In the genomic region with DNA sequence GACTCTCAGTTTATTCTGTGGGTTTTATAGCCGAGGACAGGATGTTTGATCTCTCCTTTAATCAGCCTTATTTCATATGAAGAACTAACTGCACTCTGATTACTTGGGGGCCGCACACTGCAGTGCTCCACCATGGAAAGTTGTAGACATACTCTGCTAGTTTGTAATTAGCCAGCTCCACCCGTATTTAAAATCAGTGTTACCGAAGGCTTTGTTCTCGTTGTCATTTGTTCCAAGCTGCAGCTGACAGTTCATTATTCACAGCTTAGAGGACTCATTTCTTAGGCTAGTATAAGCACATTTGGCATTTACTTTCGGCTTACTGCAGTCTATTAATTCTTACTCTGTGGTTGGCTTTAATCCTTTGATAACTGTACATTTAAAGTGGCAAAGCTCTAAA, we compare ENCODE assay signal across 28 mouse cellular contexts. TPM values are rescaled to one million over a fixed set of nuclear protein-coding genes. Genes with fewer than 3 reads are reported as not detected.
DNase-seq lines count a peak whose midpoint lies in the region; ATAC-seq lines count a peak whose summit lies in the region.
"Had no signal": no experiment of that assay in that cellular context is flagged by ENCODE, and none has a peak within 500 bp of the region (broad histone marks: within the 10 kb centered on the region; RNA-seq: fewer than 3 reads in every experiment).

No protein-coding gene starts in this region.

- peaks cover 48% of the 10 kb centered on the region for H3K36me3 ChIP-seq in embryonic facial prominence, embryonic 14.5 days (ENCODE audit: control insufficient read depth, insufficient read depth, low read length)
- peaks cover 24% of the 10 kb centered on the region for H3K36me3 ChIP-seq in embryonic facial prominence, embryonic 10.5 days (replicated peaks)
- peaks cover 24% of the 10 kb centered on the region for H3K36me3 ChIP-seq in forebrain, embryonic 13.5 days (ENCODE audit: poor library complexity, severe bottlenecking)
- H3K36me3 ChIP-seq in midbrain, embryonic 16.5 days (ENCODE audit: control insufficient read depth, insufficient read depth, low read length): peaks cover 3% of the 10 kb centered on the region; the same call in 1 of the 2 replicates

- no peaks in the 10 kb centered on the region for H3K4me1 ChIP-seq in embryonic facial prominence, embryonic 14.5 days (ENCODE audit: control insufficient read depth, insufficient read depth, low read length)
- H3K4me1 ChIP-seq in embryonic facial prominence, embryonic 10.5 days: no peaks in the 10 kb centered on the region
- H3K4me1 ChIP-seq in forebrain, embryonic 13.5 days: peaks cover 37% of the 10 kb centered on the region
- H3K4me1 ChIP-seq in midbrain, embryonic 16.5 days (ENCODE audit: control insufficient read depth, insufficient read depth, low read length): no peaks in the 10 kb centered on the region; the same call in 1 of the 2 replicates
- H3K4me1 ChIP-seq: embryonic facial prominence, embryonic 15.5 days; limb, embryonic 10.5 days; liver, embryonic 15.5 days; lung, embryonic 15.5 days; stomach, embryonic 15.5 days had no signal

- ATAC-seq in embryonic facial prominence, embryonic 14.5 days (ENCODE audit: low read depth): no peak
- ATAC-seq in forebrain, embryonic 13.5 days: peak; percentile 56
- peak; percentile 48; the same call in 1 of the 2 replicates for ATAC-seq in midbrain, embryonic 16.5 days
- ATAC-seq: inflammation-experienced regulatory T-cells, adult 6 months had no signal

- H3K4me2 ChIP-seq in embryonic facial prominence, embryonic 14.5 days (ENCODE audit: low read depth, low read length): no peak overlapping the region
- peak overlapping the region; percentile 36 for H3K4me2 ChIP-seq in forebrain, embryonic 13.5 days
- H3K4me2 ChIP-seq in midbrain, embryonic 16.5 days (ENCODE audit: low read length): no peak overlapping the region
- H3K4me2 ChIP-seq: embryonic facial prominence, embryonic 15.5 days; hindbrain, embryonic 12.5 days; liver, embryonic 15.5 days; lung, embryonic 15.5 days; neural tube, embryonic 13.5 days; stomach, embryonic 15.5 days had no signal

- H3K4me3 ChIP-seq in embryonic facial prominence, embryonic 14.5 days (ENCODE audit: low read depth, low read length): no peak overlapping the region
- H3K4me3 ChIP-seq in embryonic facial prominence, embryonic 10.5 days: no peak overlapping the region
- no peak overlapping the region for H3K4me3 ChIP-seq in forebrain, embryonic 13.5 days
- no peak overlapping the region for H3K4me3 ChIP-seq in midbrain, embryonic 16.5 days (ENCODE audit: low read depth, low read length)
- H3K4me3 ChIP-seq: embryonic facial prominence, embryonic 15.5 days; heart, adult 2 months; hindbrain, embryonic 12.5 days; limb, embryonic 10.5 days; liver, embryonic 15.5 days; lung, embryonic 15.5 days; myocyte; neural tube, embryonic 13.5 days; stomach, embryonic 15.5 days had no signal

- whole genome bisulfite sequencing in embryonic facial prominence, embryonic 14.5 days: 70% methylated on average over 6 of the region's 6 CpGs
- 84% methylated on average over 6 of the region's 6 CpGs for WGBS in embryonic facial prominence, embryonic 10.5 days
- 9% methylated on average over 6 of the region's 6 CpGs for WGBS in forebrain, embryonic 13.5 days
- 20% methylated on average over 6 of the region's 6 CpGs for WGBS in midbrain, embryonic 16.5 days

- H3K27ac ChIP-seq in embryonic facial prominence, embryonic 14.5 days (replicated peaks; ENCODE audit: low read depth, low read length): no peak overlapping the region
- H3K27ac ChIP-seq in embryonic facial prominence, embryonic 10.5 days (replicated peaks): no peak overlapping the region
- peak overlapping the region; percentile 63 for H3K27ac ChIP-seq in forebrain, embryonic 13.5 days
- peak overlapping the region; percentile 57 for H3K27ac ChIP-seq in midbrain, embryonic 16.5 days (ENCODE audit: low read length)
- H3K27ac ChIP-seq: embryonic facial prominence, embryonic 15.5 days; heart, adult 2 months; hindbrain, embryonic 12.5 days; limb, embryonic 10.5 days; liver, embryonic 15.5 days; lung, embryonic 15.5 days; neural tube, embryonic 13.5 days; stomach, embryonic 15.5 days had no signal

- no peak overlapping the region for H3K9ac ChIP-seq in embryonic facial prominence, embryonic 14.5 days (ENCODE audit: low read depth, low read length)
- 0 out of 2 replicates have a peak overlapping the region, but pooled peaks have one; percentile 5 for H3K9ac ChIP-seq in forebrain, embryonic 13.5 days
- no peak overlapping the region for H3K9ac ChIP-seq in midbrain, embryonic 16.5 days (ENCODE audit: low read depth, low read length)
- H3K9ac ChIP-seq: embryonic facial prominence, embryonic 15.5 days; hindbrain, embryonic 12.5 days; liver, embryonic 15.5 days; lung, embryonic 15.5 days; neural tube, embryonic 13.5 days; stomach, embryonic 15.5 days had no signal

- no peaks in the 10 kb centered on the region for H3K27me3 ChIP-seq in embryonic facial prominence, embryonic 14.5 days (replicated peaks; ENCODE audit: control insufficient read depth, insufficient read depth, low read length)
- no peaks in the 10 kb centered on the region for H3K27me3 ChIP-seq in embryonic facial prominence, embryonic 10.5 days (replicated peaks; ENCODE audit: low read depth, poor library complexity, severe bottlenecking)
- H3K27me3 ChIP-seq in forebrain, embryonic 13.5 days: no peaks in the 10 kb centered on the region
- no peaks in the 10 kb centered on the region for H3K27me3 ChIP-seq in midbrain, embryonic 16.5 days (ENCODE audit: control insufficient read depth, insufficient read depth, low read depth, low read length)
- H3K27me3 ChIP-seq: embryonic facial prominence, embryonic 15.5 days; hindbrain, embryonic 12.5 days; liver, embryonic 15.5 days; lung, embryonic 15.5 days; neural tube, embryonic 13.5 days; stomach, embryonic 15.5 days had no signal

- no peaks in the 10 kb centered on the region for H3K9me3 ChIP-seq in embryonic facial prominence, embryonic 14.5 days (ENCODE audit: control insufficient read depth, low read length)
- no peaks in the 10 kb centered on the region for H3K9me3 ChIP-seq in embryonic facial prominence, embryonic 10.5 days
- no peaks in the 10 kb centered on the region for H3K9me3 ChIP-seq in forebrain, embryonic 13.5 days (replicated peaks)
- H3K9me3 ChIP-seq in midbrain, embryonic 16.5 days (replicated peaks; ENCODE audit: control insufficient read depth, low read length, poor library complexity, severe bottlenecking): no peaks in the 10 kb centered on the region
- H3K9me3 ChIP-seq: embryonic facial prominence, embryonic 15.5 days; hindbrain, embryonic 12.5 days; limb, embryonic 10.5 days; liver, embryonic 15.5 days; lung, embryonic 15.5 days; neural tube, embryonic 13.5 days; stomach, embryonic 15.5 days had no signal

- DNase-seq in embryonic facial prominence, embryonic 14.5 days (ENCODE audit: low spot score): peak; percentile 24
- DNase-seq in embryonic facial prominence, embryonic 10.5 days (ENCODE audit: low spot score): no peak
- DNase-seq in brain, adult 2 months (ENCODE audit: low read depth, low spot score): peak; percentile 43
- DNase-seq in ovary, adult 18-20 months (ENCODE audit: low spot score): no peak
- DNase-seq in urinary bladder, postnatal 36 days (ENCODE audit: low spot score in 2 of 2): no peak
- no peak for DNase-seq in urinary bladder, postnatal 25 days (ENCODE audit: low spot score)
- DNase-seq: adrenal gland, postnatal 36 days; cerebellum, adult 18-20 months; gastrocnemius, postnatal 25 days; heart, adult 2 months; kidney, adult 8-10 months; kidney, postnatal 10 days; liver; lung, postnatal 4 days; thymus, adult 18-20 months; thymus, postnatal 36 days had no signal

RNA-seq across cellular contexts. Expression of a gene that starts 36.0 kb away (rescaled TPM):
- polyA plus RNA-seq in embryonic facial prominence, embryonic 14.5 days (2014; fragmentation: Nextera tagmentation; extraction: Ambion mirVana): 45.0 and 47.0 TPM in 2 replicates
- 24.7 and 24.8 TPM in 2 replicates for polyA plus RNA-seq in embryonic facial prominence, embryonic 10.5 days (2016; fragmentation: Nextera tagmentation; extraction: Ambion mirVana)
- polyA plus RNA-seq in forebrain, embryonic 13.5 days (2015; fragmentation: Nextera tagmentation; extraction: Ambion mirVana): 54.7 and 60.7 TPM in 2 replicates
- 62.9 and 66.9 TPM in 2 replicates for polyA plus RNA-seq in midbrain, embryonic 16.5 days (2015; fragmentation: Nextera tagmentation; extraction: Ambion mirVana)

RNA-seq across cellular contexts. Expression of a gene that starts 49.7 kb away (rescaled TPM):
- 57.0 and 58.2 TPM in 2 replicates for polyA plus RNA-seq in embryonic facial prominence, embryonic 14.5 days (2014; fragmentation: Nextera tagmentation; extraction: Ambion mirVana)
- polyA plus RNA-seq in embryonic facial prominence, embryonic 10.5 days (2016; fragmentation: Nextera tagmentation; extraction: Ambion mirVana): 59.6 and 62.0 TPM in 2 replicates
- polyA plus RNA-seq in forebrain, embryonic 13.5 days (2015; fragmentation: Nextera tagmentation; extraction: Ambion mirVana): 50.9 and 55.9 TPM in 2 replicates
- polyA plus RNA-seq in midbrain, embryonic 16.5 days (2015; fragmentation: Nextera tagmentation; extraction: Ambion mirVana): 58.0 and 58.2 TPM in 2 replicates

RNA-seq across cellular contexts. Expression of a gene that starts 49.8 kb away (rescaled TPM):
- polyA plus RNA-seq in embryonic facial prominence, embryonic 14.5 days (2014; fragmentation: Nextera tagmentation; extraction: Ambion mirVana): not detected in 2 replicates
- not detected in 2 replicates for polyA plus RNA-seq in embryonic facial prominence, embryonic 10.5 days (2016; fragmentation: Nextera tagmentation; extraction: Ambion mirVana)
- polyA plus RNA-seq in forebrain, embryonic 13.5 days (2015; fragmentation: Nextera tagmentation; extraction: Ambion mirVana): 0.05 and 0.11 TPM in 2 replicates
- 0.10 and 0.11 TPM in 2 replicates for polyA plus RNA-seq in midbrain, embryonic 16.5 days (2015; fragmentation: Nextera tagmentation; extraction: Ambion mirVana)
- polyA plus RNA-seq: embryonic facial prominence, embryonic 15.5 days; heart, adult 2 months; heart, embryonic 14.5 days; inflammation-experienced regulatory T-cells, adult 6 months; limb, embryonic 10.5 days; myocyte; neural tube, embryonic 13.5 days had no signal

Comparison
In these comparisons a context has a peak if more than half of its experiments do, and no peak if none do; other contexts are left out.
1. DNase-seq: peak in embryonic facial prominence, embryonic 14.5 days (single experiment) and brain, adult 2 months (single experiment); none in embryonic facial prominence, embryonic 10.5 days (single experiment), ovary, adult 18-20 months (single experiment), urinary bladder, postnatal 36 days (0 of 2) and urinary bladder, postnatal 25 days (single experiment).
2. H3K27ac ChIP-seq: peak in forebrain, embryonic 13.5 days (single experiment) and midbrain, embryonic 16.5 days (single experiment); none in embryonic facial prominence, embryonic 14.5 days (single experiment) and embryonic facial prominence, embryonic 10.5 days (single experiment).